Mouse (Mus musculus): ENCODE measurements at regions not wholly inside any gene's neighbourhood (a gene's known extent, or its start where the extent isn't known, plus 50 kb on each side); places are given as distances from the start of the nearest gene placed in this dataset.

DNA sequence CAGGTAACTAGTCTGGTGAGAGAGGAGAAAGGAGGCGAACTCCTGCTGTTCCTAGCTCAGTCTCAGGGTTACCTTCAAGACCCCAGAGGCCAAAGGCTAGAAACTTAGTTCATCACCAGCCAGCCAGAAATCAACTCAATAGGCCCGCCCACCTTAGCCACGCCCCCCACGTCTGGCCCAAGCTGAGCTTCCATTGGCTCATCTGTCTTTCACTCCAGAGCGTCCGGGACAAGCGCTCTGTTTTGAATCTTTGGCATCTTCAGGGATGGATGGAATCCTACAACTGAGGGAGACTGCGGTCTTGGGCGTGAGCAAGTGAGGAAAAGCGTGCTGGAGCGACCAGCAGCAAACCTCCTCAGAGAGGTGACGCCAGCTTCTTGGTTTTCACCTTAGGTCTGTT, 418.8 kb upstream of the Pmfbp1 start:
- in situ Hi-C loops (cut with MboI; ENCODE audit: low pct_ligation_motif_present, low pct_unique_long_range_greater_than_20kb, low sequenced_read_pairs), result no loop called here
- Histone ChIP-seq H3K9me3 (replicated peaks; ENCODE audit: low read length) (no peaks in the 10 kb centered on the region), H3K79me2 (replicated peaks; ENCODE audit: control insufficient read depth, extremely low read depth, insufficient read depth, poor library complexity, severe bottlenecking) (no peaks in the 10 kb centered on the region), H3K4me3 (replicated peaks in 1 of 3; ENCODE audit: low read depth in 2 of 3, low read length in 2 of 3, poor library complexity in 1 of 3) (peak overlapping the region in 2 of 3 experiments; percentile 16 to 44), H3K4me2 (ENCODE audit: insufficient read depth, low read depth, poor library complexity, severe bottlenecking) (peak overlapping the region; percentile 39), H3K27me3 (replicated peaks) (no peaks in the 10 kb centered on the region), H3K9ac (ENCODE audit: insufficient read depth, low read depth) (no peak overlapping the region), H3K36me3 (replicated peaks in 1 of 2; ENCODE audit: control insufficient read depth in 1 of 2, insufficient read depth in 1 of 2, low read length in 1 of 2) (no peaks in the 10 kb centered on the region), H3K27ac (ENCODE audit: insufficient read depth, low read depth) (no peak overlapping the region), H3K4me1 (ENCODE audit: control insufficient read depth in 1 of 2, insufficient read depth in 2 of 2) (no peaks in the 10 kb centered on the region)
- dilution Hi-C loops (cut with MboI; ENCODE audit: extremely low pct_ligation_motif_present, extremely low pct_unique_long_range_greater_than_20kb, low sequenced_read_pairs), result no loop called here
- TF ChIP-seq RAD21 (IDR thresholded peaks at IDR 0.05; ENCODE audit: low read depth, low read length), result no peak
- no peak for DNase-seq (ENCODE audit: extremely low read depth)

DNA sequence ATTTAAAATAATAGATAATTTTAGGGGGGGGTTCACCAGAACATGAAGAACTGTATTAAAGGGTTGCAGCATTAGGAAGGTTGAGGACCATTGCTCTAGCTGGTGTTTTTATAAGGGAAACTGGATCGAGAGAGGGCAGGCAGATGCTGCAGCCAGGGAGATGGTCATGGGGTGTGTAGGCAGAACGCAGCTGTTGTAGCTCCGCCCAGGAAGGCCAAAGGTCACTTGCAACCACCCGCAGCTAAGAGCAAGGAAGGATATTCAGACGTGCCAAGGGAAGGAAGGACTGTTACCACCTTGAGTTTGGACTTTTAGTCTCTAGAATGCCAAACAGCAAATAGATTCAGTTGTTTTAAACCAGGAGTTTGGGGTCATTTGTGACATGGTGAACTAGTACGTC, 414.6 kb upstream of the Pmfbp1 start:
- Histone ChIP-seq H3K9ac (ENCODE audit: insufficient read depth, low read depth) (no peak overlapping the region), H3K79me2 (replicated peaks; ENCODE audit: control insufficient read depth, extremely low read depth, insufficient read depth, poor library complexity, severe bottlenecking) (no peaks in the 10 kb centered on the region), H3K27me3 (replicated peaks) (no peaks in the 10 kb centered on the region), H3K4me1 (ENCODE audit: control insufficient read depth in 1 of 2, insufficient read depth in 2 of 2) (no peaks in the 10 kb centered on the region), H3K4me2 (ENCODE audit: insufficient read depth, low read depth, poor library complexity, severe bottlenecking) (no peak overlapping the region), H3K4me3 (replicated peaks in 1 of 3; ENCODE audit: low read depth in 2 of 3, low read length in 2 of 3, poor library complexity in 1 of 3) (no peak overlapping the region), H3K9me3 (replicated peaks; ENCODE audit: low read length) (peaks cover 6% of the 10 kb centered on the region), H3K27ac (ENCODE audit: insufficient read depth, low read depth) (no peak overlapping the region), H3K36me3 (replicated peaks in 1 of 2; ENCODE audit: control insufficient read depth in 1 of 2, insufficient read depth in 1 of 2, low read length in 1 of 2) (no peaks in the 10 kb centered on the region)
- dilution Hi-C loops (cut with MboI; ENCODE audit: extremely low pct_ligation_motif_present, extremely low pct_unique_long_range_greater_than_20kb, low sequenced_read_pairs), result no loop called here
- no peak for DNase-seq (ENCODE audit: extremely low read depth)
- in situ Hi-C loops (cut with MboI; ENCODE audit: low pct_ligation_motif_present, low pct_unique_long_range_greater_than_20kb, low sequenced_read_pairs), result no loop called here
- TF ChIP-seq SIN3A (IDR thresholded peaks at IDR 0.05; ENCODE audit: low read length) (no peak), MAZ (IDR thresholded peaks at IDR 0.05; ENCODE audit: low read depth, low read length) (no peak), CTCF (conservative IDR thresholded peaks at IDR 0.05 in 1 of 2, IDR thresholded peaks at IDR 0.05 in 1 of 2; ENCODE audit: low read depth in 2 of 2, low read length in 2 of 2) (no peak), TCF12 (IDR thresholded peaks at IDR 0.05; ENCODE audit: low read depth, low read length) (no peak), GABPA (IDR thresholded peaks at IDR 0.05; ENCODE audit: insufficient replicate concordance, low read depth, low read length) (no peak), ELF1 (IDR thresholded peaks at IDR 0.05; ENCODE audit: low read depth, low read length) (no peak)

DNA sequence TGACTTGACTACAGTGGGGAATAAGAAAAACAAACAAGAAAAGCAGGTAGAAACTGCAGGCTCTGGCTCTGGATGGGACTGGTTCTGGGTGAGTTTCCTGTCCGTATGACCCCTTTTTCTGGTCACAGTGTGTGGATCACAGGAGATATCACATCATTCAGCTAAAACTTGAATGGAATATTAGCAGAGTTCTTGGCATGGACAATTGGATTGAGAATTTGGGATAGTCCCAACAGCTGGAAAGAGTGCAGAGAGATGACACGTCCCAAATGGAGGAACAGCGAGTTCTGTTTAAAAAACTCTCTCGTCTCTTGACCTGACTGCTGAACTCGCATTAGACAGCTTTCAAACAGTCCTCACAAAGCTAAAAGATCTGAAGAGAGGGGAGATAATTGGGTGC, 412.5 kb upstream of the Pmfbp1 start:
- Histone ChIP-seq H3K27me3 (replicated peaks) (no peaks in the 10 kb centered on the region), H3K9ac (ENCODE audit: insufficient read depth, low read depth) (no peak overlapping the region), H3K4me3 (replicated peaks in 1 of 3; ENCODE audit: low read depth in 2 of 3, low read length in 2 of 3, poor library complexity in 1 of 3) (no peak overlapping the region), H3K36me3 (replicated peaks in 1 of 2; ENCODE audit: control insufficient read depth in 1 of 2, insufficient read depth in 1 of 2, low read length in 1 of 2) (no peaks in the 10 kb centered on the region), H3K9me3 (replicated peaks; ENCODE audit: low read length) (peaks cover 6% of the 10 kb centered on the region), H3K4me1 (ENCODE audit: control insufficient read depth in 1 of 2, insufficient read depth in 2 of 2) (no peaks in the 10 kb centered on the region), H3K79me2 (replicated peaks; ENCODE audit: control insufficient read depth, extremely low read depth, insufficient read depth, poor library complexity, severe bottlenecking) (no peaks in the 10 kb centered on the region), H3K4me2 (ENCODE audit: insufficient read depth, low read depth, poor library complexity, severe bottlenecking) (no peak overlapping the region), H3K27ac (ENCODE audit: insufficient read depth, low read depth) (no peak overlapping the region)
- dilution Hi-C loops (cut with MboI; ENCODE audit: extremely low pct_ligation_motif_present, extremely low pct_unique_long_range_greater_than_20kb, low sequenced_read_pairs) (no loop called here), in situ Hi-C loops (cut with MboI; ENCODE audit: low pct_ligation_motif_present, low pct_unique_long_range_greater_than_20kb, low sequenced_read_pairs) (no loop called here)
- DNase-seq (ENCODE audit: extremely low read depth), result no peak
- no peak for TF ChIP-seq RCOR1 (conservative IDR thresholded peaks at IDR 0.05; ENCODE audit: low read depth, low read length)
- TF ChIP-seq BHLHE40 (IDR thresholded peaks at IDR 0.05; ENCODE audit: low read depth, low read length), result no peak
- TF ChIP-seq CTCF (conservative IDR thresholded peaks at IDR 0.05 in 1 of 2, IDR thresholded peaks at IDR 0.05 in 1 of 2; ENCODE audit: low read depth in 2 of 2, low read length in 2 of 2), result no peak
- no peak for TF ChIP-seq MYC (IDR thresholded peaks at IDR 0.05; ENCODE audit: low read depth, low read length)
- no peak for TF ChIP-seq MXI1 (IDR thresholded peaks at IDR 0.05; ENCODE audit: low read depth, low read length)
- no peak for TF ChIP-seq E2F4 (IDR thresholded peaks at IDR 0.05; ENCODE audit: insufficient replicate concordance, low read depth, low read length)
- no peak for TF ChIP-seq ZNF384 (IDR thresholded peaks at IDR 0.05; ENCODE audit: low read depth, low read length)
- TF ChIP-seq MAFK (IDR thresholded peaks at IDR 0.05; ENCODE audit: insufficient replicate concordance, low read length), result no peak
- TF ChIP-seq GABPA (IDR thresholded peaks at IDR 0.05; ENCODE audit: insufficient replicate concordance, low read depth, low read length), result no peak
- TF ChIP-seq IRF4 (IDR thresholded peaks at IDR 0.05; ENCODE audit: low read depth, low read length), result no peak
- TF ChIP-seq ZC3H11A (IDR thresholded peaks at IDR 0.05; ENCODE audit: low read depth, low read length), result no peak

All from CH12.LX (cell line).